Mouse (Mus musculus) limb, embryonic 12.5 days (tissue): ENCODE results near the gene Telo2. TPM values are rescaled to one million over a fixed set of nuclear protein-coding genes. Genes with fewer than 3 reads are reported as not detected.

ENCODE experiments used
- polyA plus RNA-seq: library from polyadenylated mRNA; unstranded; fragments of >200 nt; fragmentation: Nextera tagmentation; extraction: Ambion mirVana; gene quantifications from 2 replicates; pipeline ENCODE4 v1.2.1, GENCODE M21; 2016

Telo2 gene
- polyA plus RNA-seq, 1 experiment from 2014 or later = 60.1 TPM

Other genes with a start within 250 kb of the Telo2 start
- gene Igfals, start 250.0 kb downstream of the Telo2 start, polyA plus RNA-seq = 0.37 and 0.43 TPM in 2 replicates
- gene Nubp2, start 229.6 kb downstream of the Telo2 start, polyA plus RNA-seq = 50.1 and 53.2 TPM in 2 replicates
- 40.4 and 46.1 TPM in 2 replicates for gene Spsb3, start 229.3 kb downstream of the Telo2 start, polyA plus RNA-seq
- 32.8 and 47.1 TPM in 2 replicates for gene Eme2, start 220.9 kb downstream of the Telo2 start, polyA plus RNA-seq
- 89.5 and 94.8 TPM in 2 replicates for gene Mrps34, start 220.9 kb downstream of the Telo2 start, polyA plus RNA-seq
- 46.2 and 46.5 TPM in 2 replicates for gene Nme3, start 219.5 kb downstream of the Telo2 start, polyA plus RNA-seq
- gene Mapk8ip3, start 179.0 kb downstream of the Telo2 start, polyA plus RNA-seq = 45.0 and 46.5 TPM in 2 replicates
- 265 and 277 TPM in 2 replicates for gene Jpt2, start 155.3 kb downstream of the Telo2 start, polyA plus RNA-seq
- 9.4 and 12.1 TPM in 2 replicates for gene Cramp1l, start 100.2 kb downstream of the Telo2 start, polyA plus RNA-seq
- 26.2 and 26.5 TPM in 2 replicates for gene Ift140, start 99.9 kb downstream of the Telo2 start, polyA plus RNA-seq
- 11.0 and 12.0 TPM in 2 replicates for gene Tmem204, start 32.4 kb downstream of the Telo2 start, polyA plus RNA-seq
- 0.31 and 0.42 TPM in 2 replicates for gene Ptx4, start 4.8 kb upstream of the Telo2 start, polyA plus RNA-seq
- 24.6 and 26.0 TPM in 2 replicates for gene Clcn7, start 17.4 kb upstream of the Telo2 start, polyA plus RNA-seq
- gene Ccdc154, start 46.5 kb upstream of the Telo2 start, polyA plus RNA-seq = not detected in 2 replicates
- gene Gm38655, start 59.5 kb upstream of the Telo2 start, polyA plus RNA-seq = not detected in 2 replicates
- 35.5 and 35.7 TPM in 2 replicates for gene BC003965, start 68.6 kb upstream of the Telo2 start, polyA plus RNA-seq
- gene Unkl, start 72.4 kb upstream of the Telo2 start, polyA plus RNA-seq = 10.3 and 10.5 TPM in 2 replicates
- gene Gnptg, start 124.2 kb upstream of the Telo2 start, polyA plus RNA-seq = 30.4 and 34.0 TPM in 2 replicates
- gene Tsr3, start 124.2 kb upstream of the Telo2 start, polyA plus RNA-seq = 63.8 and 66.4 TPM in 2 replicates
- 1.6 and 2.5 TPM in 2 replicates for gene Baiap3, start 140.4 kb upstream of the Telo2 start, polyA plus RNA-seq
- 811 and 887 TPM in 2 replicates for gene Ube2i, start 158.7 kb upstream of the Telo2 start, polyA plus RNA-seq
- not detected in 2 replicates for gene Prss34, start 182.4 kb upstream of the Telo2 start, polyA plus RNA-seq
- gene Prss28, start 192.7 kb upstream of the Telo2 start, polyA plus RNA-seq = not detected in 2 replicates
- gene Prss29, start 202.7 kb upstream of the Telo2 start, polyA plus RNA-seq = not detected in 2 replicates
- not detected in 2 replicates for gene Tpsab1, start 229.6 kb upstream of the Telo2 start, polyA plus RNA-seq